8 mouse cellular contexts compared by ENCODE assay signal in the genomic region with DNA sequence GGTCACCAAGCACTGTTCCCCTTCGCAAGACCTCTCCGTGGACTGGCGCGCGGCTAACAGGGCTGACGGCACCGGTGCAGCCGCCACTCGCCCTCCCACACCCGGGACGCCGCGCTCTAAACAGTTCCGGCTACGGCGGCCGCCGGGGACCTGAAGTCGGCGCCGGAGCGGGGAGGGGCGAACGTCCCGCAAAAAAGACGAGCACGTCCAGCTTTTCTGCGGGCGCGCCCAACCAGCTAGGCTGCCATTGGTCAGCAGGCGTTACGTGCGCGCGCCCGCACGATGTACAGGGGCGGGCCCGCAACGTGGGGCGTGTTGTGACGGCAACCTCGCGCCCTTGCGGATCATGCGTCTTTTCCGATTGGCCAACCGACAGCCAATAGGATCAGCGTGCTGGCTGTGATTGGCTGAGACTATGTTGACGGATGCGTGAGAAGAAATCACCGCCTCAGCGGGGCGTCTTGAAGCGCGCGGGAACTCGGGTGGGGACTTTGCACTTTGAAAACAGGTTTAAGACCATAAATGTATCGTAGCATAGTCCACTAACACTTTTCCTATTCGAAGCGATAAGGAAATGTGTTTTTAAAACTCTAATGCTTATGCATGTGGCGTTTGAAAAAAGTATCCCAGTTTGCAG. TPM values are rescaled to one million over a fixed set of nuclear protein-coding genes. Genes with fewer than 3 reads are reported as not detected.
DNase-seq lines count a peak whose midpoint lies in the region; ATAC-seq and TF ChIP-seq lines count a peak whose summit lies in the region.

Gene Cramp1l (minus strand): TSS at position 134 of the 637 bp plus-strand sequence.
Gene Ift140 (plus strand): TSS at position 431 of the 637 bp plus-strand sequence.

- peak; percentile 99 for DNase-seq in 3T3-L1 (ENCODE audit: low read depth, low spot score)
- peak; percentile 93 to 97 for DNase-seq in adrenal gland, postnatal 4 days (ENCODE audit: low spot score in 2 of 2)
- peak; percentile 100 for DNase-seq in embryonic facial prominence, embryonic 14.5 days (ENCODE audit: low spot score)
- DNase-seq in heart, adult 2 months, result peak; percentile 98 to 100
- peak; percentile 99 for DNase-seq in kidney, adult 8-10 months
- DNase-seq in spleen, postnatal 10 days (ENCODE audit: low spot score in 2 of 2), result peak; percentile 93 to 99

- peaks cover 14% of the 10 kb centered on the region for H3K79me2 ChIP-seq in heart, adult 2 months (replicated peaks; ENCODE audit: control insufficient read depth, insufficient read depth, low read length)

- ATAC-seq in embryonic facial prominence, embryonic 14.5 days (ENCODE audit: low read depth), result peak; percentile 98
- ATAC-seq in limb, embryonic 13.5 days (ENCODE audit: low FRiP score, low read depth), result peak; percentile 99
- peak; percentile 99 for ATAC-seq in midbrain, embryonic 16.5 days

- no peak for TF ChIP-seq CTCF in heart, adult 2 months (IDR thresholded peaks at IDR 0.05)

- intact Hi-C loops in heart, adult 2 months (cut with DNase I), result loop anchor here (2.0 to 10.0 kb wide), 5 partner anchors 47 to 271 kb away; partner anchors contain the start of genes BC003965 and Ube2i

- H3K4me3 ChIP-seq in embryonic facial prominence, embryonic 14.5 days (ENCODE audit: low read depth, low read length), result peak within 1 kb of the TSS; percentile 87
- H3K4me3 ChIP-seq in heart, adult 2 months, result peak within 1 kb of the TSS; percentile 71
- peak within 1 kb of the TSS; percentile 99 for H3K4me3 ChIP-seq in limb, embryonic 13.5 days
- H3K4me3 ChIP-seq in midbrain, embryonic 16.5 days (ENCODE audit: low read depth, low read length), result peak within 1 kb of the TSS; percentile 72

- under 1% methylated on average over 61 of the region's 62 CpGs for WGBS in embryonic facial prominence, embryonic 14.5 days
- whole genome bisulfite sequencing in heart, adult 2 months, result under 1% methylated on average over 61 of the region's 62 CpGs
- WGBS in limb, embryonic 13.5 days, result under 1% methylated on average over 62 of the region's 62 CpGs
- WGBS in midbrain, embryonic 16.5 days, result under 1% methylated on average over 62 of the region's 62 CpGs

- peaks cover 17% of the 10 kb centered on the region for H3K4me1 ChIP-seq in embryonic facial prominence, embryonic 14.5 days (ENCODE audit: control insufficient read depth, insufficient read depth, low read length)
- no peaks in the 10 kb centered on the region; the same call in 1 of the 2 replicates for H3K4me1 ChIP-seq in heart, adult 2 months (ENCODE audit: control insufficient read depth, insufficient read depth, low read length)
- peaks cover 19% of the 10 kb centered on the region for H3K4me1 ChIP-seq in limb, embryonic 13.5 days
- H3K4me1 ChIP-seq in midbrain, embryonic 16.5 days (ENCODE audit: control insufficient read depth, insufficient read depth, low read length), result peaks cover 28% of the 10 kb centered on the region

- H3K9ac ChIP-seq in embryonic facial prominence, embryonic 14.5 days (ENCODE audit: low read depth, low read length), result peak within 1 kb of the TSS; percentile 96
- H3K9ac ChIP-seq in heart, adult 2 months (ENCODE audit: low read depth, low read length), result peak within 1 kb of the TSS; percentile 88
- H3K9ac ChIP-seq in limb, embryonic 13.5 days, result peak within 1 kb of the TSS; percentile 98
- peak within 1 kb of the TSS; percentile 84 for H3K9ac ChIP-seq in midbrain, embryonic 16.5 days (ENCODE audit: low read depth, low read length)

- H3K36me3 ChIP-seq in embryonic facial prominence, embryonic 14.5 days (ENCODE audit: control insufficient read depth, insufficient read depth, low read length), result peaks cover 32% of the 10 kb centered on the region
- peaks cover 11% of the 10 kb centered on the region for H3K36me3 ChIP-seq in heart, adult 2 months (ENCODE audit: control insufficient read depth, insufficient read depth, low read length)
- peaks cover 25% of the 10 kb centered on the region for H3K36me3 ChIP-seq in limb, embryonic 13.5 days
- peaks cover 11% of the 10 kb centered on the region for H3K36me3 ChIP-seq in midbrain, embryonic 16.5 days (ENCODE audit: control insufficient read depth, insufficient read depth, low read length)

- peak; percentile 60; the same call in 1 of the 2 replicates for TF ChIP-seq POLR2A in heart, adult 2 months (IDR thresholded peaks at IDR 0.05; ENCODE audit: insufficient read depth, low read depth, low read length)

- TF ChIP-seq EP300 in heart, adult 2 months (IDR thresholded peaks at IDR 0.05; ENCODE audit: insufficient read depth, low read depth, low read length), result no peak; the same call in 1 of the 2 replicates

- H3K27me3 ChIP-seq in embryonic facial prominence, embryonic 14.5 days (replicated peaks; ENCODE audit: control insufficient read depth, insufficient read depth, low read length), result no peaks in the 10 kb centered on the region
- H3K27me3 ChIP-seq in heart, adult 2 months (ENCODE audit: control insufficient read depth, insufficient read depth, low read length), result no peaks in the 10 kb centered on the region
- H3K27me3 ChIP-seq in limb, embryonic 13.5 days, result no peaks in the 10 kb centered on the region
- H3K27me3 ChIP-seq in midbrain, embryonic 16.5 days (ENCODE audit: control insufficient read depth, insufficient read depth, low read depth, low read length), result no peaks in the 10 kb centered on the region

- no peaks in the 10 kb centered on the region for H3K9me3 ChIP-seq in embryonic facial prominence, embryonic 14.5 days (ENCODE audit: control insufficient read depth, low read length)
- H3K9me3 ChIP-seq in limb, embryonic 13.5 days, result no peaks in the 10 kb centered on the region
- H3K9me3 ChIP-seq in midbrain, embryonic 16.5 days (replicated peaks; ENCODE audit: control insufficient read depth, low read length, poor library complexity, severe bottlenecking), result no peaks in the 10 kb centered on the region

- H3K4me2 ChIP-seq in embryonic facial prominence, embryonic 14.5 days (ENCODE audit: low read depth, low read length), result peak within 1 kb of the TSS; percentile 90
- H3K4me2 ChIP-seq in limb, embryonic 13.5 days (replicated peaks), result peak within 1 kb of the TSS; percentile 96
- peak within 1 kb of the TSS; percentile 100 for H3K4me2 ChIP-seq in midbrain, embryonic 16.5 days (ENCODE audit: low read length)

- H3K27ac ChIP-seq in embryonic facial prominence, embryonic 14.5 days (replicated peaks; ENCODE audit: low read depth, low read length), result peak within 1 kb of the TSS; percentile 79
- peak within 1 kb of the TSS; percentile 89 for H3K27ac ChIP-seq in heart, adult 2 months
- H3K27ac ChIP-seq in limb, embryonic 13.5 days, result peak within 1 kb of the TSS; percentile 85
- peak within 1 kb of the TSS; percentile 75 for H3K27ac ChIP-seq in midbrain, embryonic 16.5 days (ENCODE audit: low read length)

RNA-seq across cellular contexts. Expression of gene Cramp1l, which starts in this region (rescaled TPM):
- total RNA-seq in adrenal gland, postnatal 4 days (2021), result 10 to 100 TPM; 26.3 to 31.8 TPM
- 7.1 and 7.7 TPM in 2 replicates for polyA plus RNA-seq in embryonic facial prominence, embryonic 14.5 days (2014; fragmentation: Nextera tagmentation; extraction: Ambion mirVana)
- total RNA-seq in heart, adult 2 months (2021), result 1 to 10 TPM; 9.4 to 9.8 TPM
- 9.6 and 13.7 TPM in 2 replicates for polyA plus RNA-seq in heart, adult 2 months (2012; rRNA removed)
- polyA plus RNA-seq in limb, embryonic 13.5 days (2015; fragmentation: Nextera tagmentation; extraction: Ambion mirVana), result 7.4 and 8.4 TPM in 2 replicates
- 4.6 and 5.3 TPM in 2 replicates for polyA plus RNA-seq in midbrain, embryonic 16.5 days (2015; fragmentation: Nextera tagmentation; extraction: Ambion mirVana)

RNA-seq across cellular contexts. Expression of gene Ift140, which starts in this region (rescaled TPM):
- 10 to 100 TPM; 25.7 to 34.2 TPM for total RNA-seq in adrenal gland, postnatal 4 days (2021)
- 13.9 and 17.5 TPM in 2 replicates for polyA plus RNA-seq in embryonic facial prominence, embryonic 14.5 days (2014; fragmentation: Nextera tagmentation; extraction: Ambion mirVana)
- total RNA-seq in heart, adult 2 months (2021), result 1 to 10 TPM; 3.1 to 5.0 TPM
- 4.6 and 5.2 TPM in 2 replicates for polyA plus RNA-seq in heart, adult 2 months (2012; rRNA removed)
- 18.7 and 22.5 TPM in 2 replicates for polyA plus RNA-seq in limb, embryonic 13.5 days (2015; fragmentation: Nextera tagmentation; extraction: Ambion mirVana)
- polyA plus RNA-seq in midbrain, embryonic 16.5 days (2015; fragmentation: Nextera tagmentation; extraction: Ambion mirVana), result 18.8 and 20.1 TPM in 2 replicates

Comparison
In these comparisons a context has a peak if more than half of its experiments do, and no peak if none do; other contexts are left out.
1. Peak in every context shown above with its lines: DNase-seq, ATAC-seq, H3K4me3 ChIP-seq and H3K27ac ChIP-seq.
2. RNA of gene Ift140 (total RNA-seq): 25.7 to 34.2 TPM in adrenal gland, postnatal 4 days; 3.1 to 5.0 TPM in heart, adult 2 months; every median in the first group is over 4 times any median in the second.